Mouse (Mus musculus) gastrocnemius, postnatal 4 days (tissue): ENCODE measurements around the gene Pou3f3. TPM values are rescaled to one million over a fixed set of nuclear protein-coding genes. Genes with fewer than 3 reads are reported as not detected.
A peak's percentile ranks its signal among the peaks of the same experiment; 100 is the strongest.

Experiments used
- DNase-seq, 2 experiments: peaks; one replicate each; pipeline ENCODE4 v3.0.0; 2021 to 2022; ENCODE audit warnings: low spot score in 2 of 2, mixed read lengths in 2 of 2
- long read RNA-seq, 2 experiments: library from polyadenylated mRNA; stranded (forward); transcript quantifications; one replicate each; pipeline ENCODE4 v2.0.0; 2021
- total RNA-seq, 2 experiments: library from RNA; stranded (reverse); gene quantifications; 2 replicates each; pipeline ENCODE4 v1.2.3; 2021

Gene Pou3f3
- under 1 TPM in 1 of 2 experiments, not detected in 1; 0.05 TPM for total RNA-seq
- long read RNA-seq, experiment 1, result 0 reads
- long read RNA-seq, experiment 2, result 0 reads

DNA sequence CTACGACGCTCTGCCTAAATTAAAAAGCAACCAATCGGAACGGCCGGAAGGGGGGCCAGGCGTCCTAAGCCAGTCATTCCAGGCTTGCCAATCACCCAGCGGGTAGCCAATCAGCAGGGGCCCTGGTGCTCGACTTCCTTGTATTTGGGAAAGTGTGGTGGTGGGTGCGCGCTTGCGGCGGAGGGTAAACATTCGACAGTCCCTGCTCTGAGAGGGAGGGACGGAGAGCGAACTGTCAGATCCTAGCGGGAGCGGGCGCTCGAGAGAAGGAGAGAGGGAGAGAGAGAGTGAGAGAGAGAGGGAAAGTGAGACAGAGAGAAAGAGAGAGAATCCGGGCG, at the start of gene Pou3f3:
Gene Pou3f3, plus strand, starts transcription at position 191 of the 338 bp plus-strand sequence.
- no peak for DNase-seq

DNA sequence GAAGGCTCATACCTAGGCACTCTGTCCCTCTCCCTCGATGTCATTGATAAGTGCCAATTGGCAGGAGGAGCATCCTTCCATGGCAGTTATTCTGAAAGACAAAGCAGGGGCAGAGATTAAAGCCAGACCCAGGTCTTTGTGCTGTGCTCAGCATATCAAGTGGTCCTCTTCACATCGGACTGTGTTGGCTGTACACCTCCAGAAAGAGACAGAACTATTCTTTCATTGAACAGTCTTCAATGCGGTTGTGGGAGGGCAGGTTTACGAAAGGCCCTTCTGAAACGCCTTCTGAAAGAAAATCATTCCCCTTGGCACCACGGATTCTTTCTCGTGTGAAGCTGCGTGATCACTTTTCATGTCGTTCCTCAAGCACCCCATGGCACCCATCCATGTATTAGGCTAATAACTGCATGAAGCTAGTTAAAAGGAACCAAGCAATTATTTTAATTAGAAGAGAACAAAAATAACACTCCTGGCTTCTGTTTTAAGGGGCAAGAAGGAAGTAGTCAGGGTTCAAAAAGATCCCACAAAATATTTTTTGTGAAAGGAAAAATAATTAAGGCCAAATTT, 47.1 kb upstream of the Pou3f3 start:
- DNase-seq, result no peak

DNA sequence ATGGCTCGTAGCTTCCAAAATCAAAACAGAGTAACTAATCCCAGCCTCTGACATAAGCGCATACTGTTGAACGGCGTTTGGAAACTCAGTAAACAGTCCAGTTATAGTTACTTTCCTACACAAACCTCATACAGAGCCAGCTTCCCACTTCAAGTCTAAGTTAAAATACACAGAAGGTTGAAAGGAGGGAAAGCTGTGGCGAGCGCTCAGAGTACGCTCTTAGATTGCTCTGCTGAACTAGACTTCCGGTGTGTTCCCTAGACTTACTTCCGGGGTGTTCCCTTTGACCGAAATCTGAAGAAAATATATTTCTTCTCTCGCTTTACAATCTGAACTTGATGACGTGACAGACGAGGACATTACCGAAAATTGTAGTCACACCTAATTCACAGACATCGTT, 44.1 kb upstream of the Pou3f3 start:
- no peak for DNase-seq

DNA sequence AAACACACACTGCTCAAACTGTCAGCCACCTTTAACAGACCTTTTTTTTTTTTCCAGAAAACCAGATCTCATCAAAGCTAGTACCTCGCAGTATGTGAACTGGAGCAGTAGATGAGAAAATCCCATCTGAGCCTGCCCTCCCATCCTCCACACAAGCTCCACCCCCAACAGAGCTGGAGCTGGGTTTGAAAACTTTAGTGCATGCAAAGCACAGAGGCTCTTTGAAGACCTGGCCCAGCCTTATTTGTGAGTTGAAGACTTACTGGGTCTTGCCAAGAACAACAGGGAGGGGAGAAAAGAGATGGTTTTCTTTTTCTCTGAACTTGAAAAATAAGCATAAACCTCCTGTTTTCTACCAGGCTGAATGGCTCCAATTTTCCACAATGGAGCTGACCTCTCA, 28.0 kb upstream of the Pou3f3 start:
- DNase-seq, result no peak

DNA sequence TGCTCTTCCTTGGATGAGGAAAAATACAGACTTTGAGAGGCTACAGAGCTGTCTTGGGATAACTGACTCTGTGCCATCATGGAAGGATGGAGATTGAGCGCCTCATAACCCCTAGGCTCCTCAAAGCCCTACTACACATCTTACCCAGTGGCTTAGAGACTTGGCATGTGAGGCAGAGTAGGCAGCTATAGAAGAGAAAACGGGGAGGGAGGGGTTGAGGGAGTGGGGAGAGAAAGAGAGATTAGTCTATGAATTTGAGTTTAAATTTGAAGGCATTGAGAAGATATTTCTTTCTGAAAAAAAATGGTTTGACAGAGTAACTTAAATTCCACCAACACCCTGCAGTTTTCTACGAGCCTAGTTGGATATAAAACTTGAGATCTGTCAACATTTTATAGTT, 14.9 kb upstream of the Pou3f3 start:
- DNase-seq, result no peak

DNA sequence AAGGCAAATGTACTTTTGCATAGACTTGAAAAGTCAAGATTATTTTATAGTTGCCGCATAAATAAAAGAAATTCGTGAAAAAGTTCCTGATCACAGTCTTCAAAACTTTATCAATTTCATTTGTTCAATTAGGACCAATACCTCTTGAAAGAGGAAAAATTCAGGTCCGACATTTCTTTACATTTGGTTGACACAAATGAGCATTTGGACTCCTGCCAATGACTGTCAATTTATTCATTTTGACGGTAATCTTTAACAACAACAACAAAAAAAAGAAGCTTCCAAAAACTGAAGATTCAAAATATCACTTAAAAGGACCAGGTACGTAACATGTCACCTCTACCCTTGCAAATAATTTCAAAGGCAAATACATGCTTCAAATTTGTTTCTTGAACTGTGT, 13.8 kb upstream of the Pou3f3 start:
- no peak for DNase-seq

DNA sequence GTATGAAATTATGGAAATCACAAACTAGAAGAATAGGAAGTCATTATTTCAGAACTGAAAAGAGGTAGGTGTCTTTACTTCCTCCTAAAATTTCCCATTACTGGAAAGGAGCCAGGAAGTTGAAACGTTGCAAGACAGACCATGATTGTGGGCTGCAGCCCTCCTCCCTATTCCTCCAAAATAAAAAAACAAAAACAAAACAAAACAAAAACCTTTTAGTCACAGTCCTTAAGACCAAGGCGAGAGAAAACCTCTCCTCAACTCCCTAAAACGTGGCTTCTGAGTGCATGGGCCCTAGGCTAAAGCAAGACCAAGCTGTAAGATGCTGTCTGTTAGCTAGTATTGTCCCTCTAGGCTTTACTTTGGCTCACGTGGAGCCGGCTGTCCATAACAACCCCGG, 11.7 kb upstream of the Pou3f3 start:
- no peak for DNase-seq

DNA sequence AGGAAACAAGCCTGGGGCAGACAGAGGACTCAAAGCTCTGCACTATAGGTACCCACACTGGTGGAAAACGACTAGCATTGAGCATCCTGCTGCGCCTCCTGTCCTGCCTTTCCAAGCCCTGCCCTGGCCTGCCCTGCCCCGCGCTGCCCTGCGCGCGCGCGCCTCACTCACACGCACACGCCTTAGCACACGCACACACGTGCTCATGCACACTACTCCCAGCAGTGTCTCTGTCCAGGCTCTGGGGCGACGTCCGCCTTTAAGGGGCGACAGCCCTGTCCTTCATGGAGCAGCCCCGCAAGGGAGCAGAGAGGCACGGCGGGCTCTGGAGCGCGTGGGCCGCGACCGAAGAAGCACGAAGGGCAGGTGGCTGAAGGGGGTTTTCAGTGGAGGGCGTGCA, 11.2 kb upstream of the Pou3f3 start:
- no peak for DNase-seq

DNA sequence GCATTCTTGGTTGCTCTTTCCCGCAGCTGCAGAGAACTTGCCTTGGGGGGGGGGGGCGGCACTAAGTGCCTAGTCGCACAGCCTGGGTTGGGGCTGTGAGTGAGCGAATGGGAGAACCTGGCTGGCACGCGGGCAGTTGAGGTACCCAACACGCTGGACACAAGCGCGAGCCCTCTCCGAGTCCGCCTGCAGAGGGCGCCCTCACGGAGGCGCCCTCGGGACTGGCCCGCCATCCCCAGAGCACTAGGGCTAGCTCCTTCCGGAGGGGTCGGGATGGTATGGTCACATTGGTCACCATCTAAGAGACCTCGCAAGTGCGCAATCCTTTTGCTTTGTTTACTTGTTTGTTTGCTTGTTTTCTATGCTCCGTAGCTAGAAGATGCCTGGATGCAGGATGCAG, 10.8 kb upstream of the Pou3f3 start:
- no peak for DNase-seq

DNA sequence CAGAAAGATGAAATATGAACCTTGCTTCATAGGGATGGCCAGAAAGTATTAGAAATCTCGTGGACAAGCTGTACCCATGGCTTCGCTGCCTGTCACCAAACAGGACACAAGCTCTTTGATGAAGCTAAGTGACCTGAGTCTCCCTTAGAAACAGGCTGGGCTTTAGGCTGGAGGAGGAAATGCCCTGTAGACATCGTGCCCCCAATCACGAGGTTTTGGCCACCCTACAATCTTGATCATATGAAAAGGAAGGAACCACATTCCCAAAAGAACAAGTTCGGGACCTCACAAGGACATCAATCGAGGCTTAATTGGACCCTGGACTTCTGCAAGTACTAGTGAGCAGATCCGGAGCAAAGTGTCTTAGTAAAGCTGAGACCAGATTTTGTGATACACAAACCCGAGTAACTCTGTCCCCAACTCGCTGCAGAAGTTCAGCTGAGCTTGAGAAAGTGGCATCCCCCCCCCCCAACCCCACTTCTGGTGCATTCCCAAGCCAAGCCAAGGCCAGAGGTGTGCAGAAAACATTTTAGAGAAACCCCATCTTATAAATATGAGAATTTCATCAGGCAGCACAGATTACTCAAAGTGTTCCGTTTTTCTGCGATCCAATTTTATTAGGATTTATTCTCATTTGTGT, 10.1 kb upstream of the Pou3f3 start:
- no peak for DNase-seq

DNA sequence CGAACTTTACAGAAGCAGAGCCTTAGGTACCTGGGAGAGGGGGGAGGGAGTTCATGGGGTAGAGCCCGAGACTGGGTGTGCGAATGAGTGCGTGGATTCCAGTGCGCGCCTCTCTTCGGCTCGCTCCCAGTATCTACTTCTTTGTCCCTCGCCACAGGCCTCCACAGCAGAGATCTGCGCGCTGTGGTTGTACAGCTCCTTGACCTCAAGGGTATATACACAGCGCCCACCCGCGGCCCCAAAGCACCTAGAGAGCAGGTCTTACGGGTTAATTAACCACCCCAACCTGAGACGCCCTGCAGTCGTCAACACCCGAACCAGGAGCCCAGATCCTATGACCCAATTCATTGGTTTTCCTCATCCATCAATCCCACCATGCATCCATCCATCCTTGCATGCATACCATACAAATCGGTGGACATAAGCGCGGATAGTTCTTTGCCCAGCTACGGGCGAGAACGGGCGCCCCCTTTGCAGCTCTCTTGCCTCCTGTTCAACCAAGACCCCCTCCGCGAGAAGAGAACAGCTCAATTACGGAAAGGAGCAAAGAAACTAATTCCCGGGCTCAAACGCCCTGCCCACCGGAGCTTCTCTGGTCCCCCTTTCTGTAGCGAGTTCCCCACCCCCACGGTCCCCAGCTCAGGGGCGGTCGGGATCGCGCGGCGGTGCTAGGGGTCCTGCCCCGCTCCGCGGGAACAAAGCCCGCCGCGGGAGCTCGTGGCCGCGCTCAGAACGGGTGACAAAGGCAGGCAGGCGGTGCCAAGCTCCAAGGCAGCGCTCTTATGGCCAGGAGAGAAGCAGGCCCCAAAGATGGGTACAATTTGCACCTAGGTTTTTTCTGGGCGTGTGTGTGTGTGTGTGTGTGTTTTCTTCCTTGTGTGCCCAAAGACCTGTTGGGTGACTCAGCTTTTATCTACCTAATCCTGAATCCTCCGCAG, 9.1 kb upstream of the Pou3f3 start:
- no peak for DNase-seq

DNA sequence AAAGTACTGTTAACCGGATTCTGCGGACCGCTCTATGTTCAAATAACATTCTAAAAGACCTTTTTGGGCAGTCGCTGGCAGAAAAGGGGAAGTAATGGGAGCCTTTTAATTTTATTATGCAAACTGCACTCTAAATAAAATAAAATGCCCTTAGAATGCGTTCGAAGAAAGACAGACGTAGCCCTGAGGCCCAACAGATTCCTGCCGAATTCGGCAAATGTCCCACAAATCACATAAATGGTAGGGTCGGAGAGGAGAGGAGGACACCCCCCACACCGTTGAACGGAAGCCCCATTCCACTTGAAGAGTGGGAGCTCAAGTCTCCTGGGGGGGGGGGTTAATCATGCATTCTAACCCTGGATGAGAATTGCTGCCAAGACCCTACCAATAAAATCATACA, 8.3 kb upstream of the Pou3f3 start:
- DNase-seq, result no peak

DNA sequence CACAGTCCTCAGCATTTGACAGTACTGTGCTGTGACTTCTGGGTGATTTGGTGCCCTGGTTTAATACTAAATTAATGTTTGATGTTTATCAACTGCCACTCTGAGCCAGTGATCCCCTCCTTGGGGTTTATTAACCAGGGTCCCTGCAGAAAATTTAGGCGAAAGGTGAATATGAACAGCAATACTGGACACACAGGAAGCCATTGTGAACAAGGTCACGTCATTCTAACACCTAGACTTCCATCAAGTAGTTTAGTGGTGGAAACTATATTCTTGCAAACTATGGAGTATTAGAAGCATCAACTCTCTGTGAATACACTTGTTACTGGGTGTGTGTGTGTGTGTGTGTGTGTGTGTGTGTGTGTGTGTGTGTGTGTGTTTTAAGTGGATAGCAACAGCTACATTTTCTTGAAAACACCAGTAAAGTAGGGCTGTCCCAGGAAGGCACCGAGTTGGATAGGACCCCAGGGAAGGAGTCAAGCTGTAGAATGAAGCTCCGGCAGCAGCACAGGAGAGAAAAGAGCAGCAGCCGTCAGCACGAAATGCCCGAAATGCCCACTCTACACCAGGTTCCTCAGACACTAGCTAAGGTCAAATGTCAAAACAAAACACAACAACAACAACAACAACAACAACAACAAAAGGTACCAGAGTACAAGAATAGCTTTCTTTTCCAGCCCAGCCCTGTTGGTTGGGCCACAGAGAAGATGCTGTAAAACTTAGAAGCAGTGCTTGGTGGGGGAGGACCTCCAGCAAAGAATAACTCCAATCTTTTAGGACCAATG, 7.6 kb upstream of the Pou3f3 start:
- DNase-seq, result no peak

DNA sequence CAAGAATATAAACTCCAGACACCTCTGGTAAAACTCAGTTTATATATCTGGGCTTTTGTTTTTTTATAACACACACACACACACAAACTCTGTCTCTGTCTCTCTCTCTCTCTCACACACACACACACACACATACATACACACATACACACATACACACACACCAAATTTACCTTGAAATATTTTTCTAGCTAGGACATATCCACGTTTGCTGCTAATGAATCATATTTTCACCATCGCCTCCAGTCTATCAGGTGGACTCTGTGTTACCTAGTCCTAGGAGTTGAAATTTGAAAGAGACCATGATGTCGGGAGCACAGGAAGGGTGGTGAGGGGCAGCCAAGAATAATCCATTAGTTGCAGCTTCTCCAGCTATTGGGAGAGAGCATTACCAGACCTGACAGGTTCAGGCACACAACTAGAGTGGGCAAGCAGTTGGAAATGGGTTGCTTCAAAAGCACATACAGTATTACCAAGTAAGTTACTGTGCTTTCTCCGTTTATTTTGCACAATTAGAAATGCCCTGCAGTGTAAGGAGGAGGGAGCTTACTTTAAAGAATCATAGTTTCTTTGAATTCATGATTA, 6.9 kb upstream of the Pou3f3 start:
- no peak for DNase-seq

DNA sequence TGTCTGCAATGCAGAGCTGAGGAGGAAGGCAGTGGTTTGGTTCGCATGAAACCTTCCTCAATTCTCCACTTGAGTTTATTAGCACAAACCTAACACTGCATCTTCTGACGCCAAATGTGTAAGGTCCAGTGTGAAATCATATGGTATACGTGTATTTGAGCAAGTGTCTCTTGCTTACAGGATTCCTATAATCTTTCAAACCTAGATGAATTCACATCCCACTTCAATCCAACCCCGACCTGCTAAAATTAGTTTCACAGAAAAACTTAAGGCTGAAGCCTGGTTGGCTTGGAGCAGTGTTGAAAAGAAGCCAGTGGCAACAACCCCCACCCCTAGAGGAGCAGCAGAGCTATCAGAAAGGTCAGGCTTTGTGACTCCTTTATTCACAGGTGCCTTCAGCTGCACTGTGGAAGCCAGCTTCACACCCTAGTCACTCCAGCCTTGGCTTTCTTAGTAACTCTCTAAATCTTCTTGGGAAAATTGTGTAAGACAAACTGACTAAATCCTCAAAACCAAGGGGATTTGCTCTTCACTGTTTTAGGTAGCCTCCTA, 5.5 kb upstream of the Pou3f3 start:
- DNase-seq, result no peak

DNA sequence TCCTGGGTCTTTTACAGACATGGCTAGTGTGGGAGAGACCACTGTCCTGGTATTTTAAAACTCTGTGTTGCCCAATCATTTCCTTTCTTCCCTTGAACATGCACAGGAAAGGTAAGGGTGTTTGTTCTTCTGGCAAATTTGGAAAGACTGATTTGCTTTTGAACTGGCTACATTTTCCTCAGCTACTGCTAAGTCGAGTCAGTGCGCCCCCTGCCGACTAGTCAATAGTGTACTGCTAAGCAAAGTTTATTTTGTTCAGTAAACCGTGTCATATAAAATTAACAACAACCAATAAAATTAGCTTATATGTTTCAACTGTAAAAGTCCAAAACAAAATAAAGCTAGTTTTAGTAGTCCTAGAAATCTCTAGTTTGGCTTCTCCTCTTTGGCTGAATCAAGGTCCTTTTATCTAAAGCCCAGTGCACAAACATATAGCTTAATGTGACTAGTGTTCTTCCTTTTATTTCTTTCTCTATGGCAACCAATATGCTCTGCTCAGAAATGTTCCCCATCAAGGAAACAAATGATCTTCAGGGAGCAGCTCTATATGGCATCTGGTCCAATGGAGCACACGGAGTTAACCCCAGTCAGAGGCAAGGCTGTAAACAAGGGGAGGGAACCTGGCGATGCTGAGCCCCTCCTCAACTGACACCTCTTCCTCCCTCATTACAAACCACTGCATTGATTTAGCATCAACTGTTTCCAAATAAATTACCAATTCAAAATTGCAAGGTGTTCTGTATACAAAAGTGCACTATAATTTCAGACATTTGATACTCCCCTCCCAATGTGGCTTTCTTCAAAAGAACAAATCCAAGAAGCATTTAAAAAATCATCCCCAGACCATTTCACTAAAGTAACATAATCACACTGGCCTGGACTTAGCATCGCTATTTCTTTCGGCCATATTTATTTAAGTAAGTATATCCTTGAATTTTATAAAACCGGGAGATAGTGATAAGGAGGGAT, 4.1 kb upstream of the Pou3f3 start:
- peak; percentile 38 to 77 for DNase-seq

DNA sequence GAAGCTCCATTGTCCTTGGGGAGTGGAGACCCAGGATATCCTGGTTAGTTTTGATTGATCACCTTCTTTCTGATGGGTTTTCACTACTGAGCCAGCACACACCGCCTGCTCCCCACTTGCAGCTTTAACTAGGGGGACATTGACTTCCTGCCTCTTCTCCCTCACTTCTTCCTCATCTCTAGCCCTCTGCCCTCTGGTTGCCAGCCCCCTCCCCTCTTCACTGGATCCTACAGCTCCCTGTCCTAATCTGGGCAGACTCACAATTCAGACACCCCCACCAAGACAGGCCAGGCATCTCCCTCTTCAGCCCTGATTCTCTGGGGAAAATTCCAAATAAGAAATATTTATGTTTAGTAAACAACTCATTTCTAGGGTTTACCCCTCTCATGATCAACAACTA, 3.3 kb upstream of the Pou3f3 start:
- DNase-seq, result no peak

DNA sequence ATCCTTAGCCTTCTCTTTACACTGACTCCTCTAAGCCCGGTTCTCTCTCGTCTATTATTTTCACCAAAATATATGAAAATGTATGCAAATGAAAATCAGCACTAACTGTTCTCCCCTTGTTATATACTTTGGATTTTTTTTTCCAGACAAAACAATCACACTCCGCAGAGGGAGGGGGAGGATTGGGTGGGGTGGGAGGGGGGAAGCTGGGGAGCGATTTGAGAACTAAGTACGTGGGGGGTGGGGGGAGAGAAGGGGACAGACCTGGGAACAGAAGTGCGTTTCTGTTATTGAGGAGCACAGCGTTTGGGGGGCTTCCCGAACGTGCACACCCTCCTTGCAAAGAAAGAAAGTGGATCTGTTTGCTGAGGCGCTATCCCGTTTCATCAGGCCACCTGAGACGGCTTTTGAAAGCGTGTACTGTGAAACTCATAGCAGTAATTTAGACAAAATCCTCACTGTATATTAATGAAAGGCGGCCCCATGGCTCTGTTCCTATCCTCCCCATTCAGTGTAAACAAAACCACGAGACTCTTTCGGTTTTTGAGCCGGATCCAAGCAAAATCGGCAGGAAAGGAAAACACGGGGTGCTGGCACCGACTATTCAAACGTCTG, 2.4 kb upstream of the Pou3f3 start:
- DNase-seq, result no peak

DNA sequence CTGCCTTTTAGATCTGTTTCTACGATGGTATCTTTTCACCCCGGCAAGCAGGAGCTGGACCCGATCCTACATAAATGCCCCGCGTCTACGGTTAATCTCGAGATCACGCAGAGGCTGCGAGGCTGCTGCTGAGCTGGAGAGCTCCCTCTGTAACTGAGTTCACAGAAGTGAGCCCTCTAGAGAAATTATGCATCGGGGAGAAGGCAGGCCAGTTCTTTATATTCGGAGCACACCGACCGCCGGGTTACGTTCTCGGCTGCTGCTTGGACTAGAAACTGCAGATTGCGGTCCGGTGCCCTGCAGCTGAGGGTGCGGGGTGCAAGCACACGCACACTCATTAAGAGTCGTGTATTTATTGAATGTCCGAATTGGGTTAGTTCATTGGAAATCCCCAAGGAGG, 1.7 kb upstream of the Pou3f3 start:
- DNase-seq, result no peak
